Mouse (Mus musculus): Measurements from ENCODE around the gene 4932429P05Rik.

Gene 4932429P05Rik

DNA sequence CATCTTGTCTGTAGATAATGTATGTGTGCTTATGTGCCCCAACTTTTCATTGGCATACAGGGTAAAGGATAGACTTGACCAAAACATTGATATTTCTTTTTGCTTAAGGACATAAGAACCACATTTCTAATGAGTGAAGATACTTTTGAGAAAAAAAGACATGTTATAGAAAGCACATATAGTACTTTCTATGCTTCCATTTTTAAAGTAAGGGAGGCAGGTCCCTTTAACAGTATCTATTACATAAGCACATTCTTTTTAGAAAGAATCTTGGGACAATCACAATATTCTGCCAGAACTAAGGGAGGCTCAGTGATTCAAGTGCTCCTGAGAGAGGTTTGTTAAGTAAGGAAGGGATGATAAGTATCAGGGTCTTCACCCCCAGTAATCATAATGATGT, at the start of gene 4932429P05Rik:
Gene 4932429P05Rik, plus strand, starts transcription at position 301 of the 400 bp plus-strand sequence.
- no peak for DNase-seq (ENCODE audit: extremely low spot score, low read depth, low spot score)

All from hindlimb bud, embryonic 11.5 days (tissue).